Mouse (Mus musculus): Measurements from ENCODE around the gene Fmn2.
A peak's percentile ranks its signal among the peaks of the same experiment; 100 is the strongest.

Fmn2 gene

GRCm38 (mm10) chr1:174781037-174781436 lies 279.4 kb downstream of the Fmn2 start:
- DNase-seq (ENCODE audit: low spot score), result no peak

GRCm38 (mm10) chr1:174788617-174789016 lies 287.0 kb downstream of the Fmn2 start:
- DNase-seq (ENCODE audit: low spot score), result no peak

GRCm38 (mm10) chr1:174811846-174812245 lies 310.2 kb downstream of the Fmn2 start:
- DNase-seq (ENCODE audit: low spot score), result no peak

GRCm38 (mm10) chr1:174826562-174826961 lies 324.9 kb downstream of the Fmn2 start:
- peak; percentile 43 for DNase-seq (ENCODE audit: low spot score)

GRCm38 (mm10) chr1:174836861-174837260 lies 335.2 kb downstream of the Fmn2 start:
- DNase-seq (ENCODE audit: low spot score), result no peak

GRCm38 (mm10) chr1:174844786-174845185 lies 343.2 kb downstream of the Fmn2 start:
- DNase-seq (ENCODE audit: low spot score), result no peak

- no peak for DNase-seq (ENCODE audit: low spot score)
These were observed 354.6 kb downstream of the Fmn2 start for GRCm38 (mm10) chr1:174856188-174856587.

GRCm38 (mm10) chr1:174860407-174861118 lies 358.9 kb downstream of the Fmn2 start:
- no peak for DNase-seq (ENCODE audit: low spot score)
